Mouse (Mus musculus): Measurements from ENCODE around the gene Fam110c. TPM values are rescaled to one million over a fixed set of nuclear protein-coding genes. Genes with fewer than 3 reads are reported as not detected.

The Fam110c gene
- total and polyA plus RNA-seq, 3 experiments: 0.10 TPM; not detected in 2

GRCm38 (mm10) chr12:31092481-31092880 lies 18.8 kb downstream of the Fam110c start:
- no peak for DNase-seq (ENCODE audit: extremely low read depth)
- dilution Hi-C loops (cut with MboI; ENCODE audit: extremely low pct_ligation_motif_present, extremely low pct_unique_long_range_greater_than_20kb, low sequenced_read_pairs): no loop called here
- Histone ChIP-seq H3K9ac (ENCODE audit: insufficient read depth, low read depth) (no peak overlapping the region), H3K36me3 (replicated peaks in 1 of 2; ENCODE audit: control insufficient read depth in 1 of 2, insufficient read depth in 1 of 2, low read length in 1 of 2) (no peaks in the 10 kb centered on the region), H3K79me2 (replicated peaks; ENCODE audit: control insufficient read depth, extremely low read depth, insufficient read depth, poor library complexity, severe bottlenecking) (no peaks in the 10 kb centered on the region; the same call in 1 of the 2 replicates), H3K27me3 (replicated peaks) (no peaks in the 10 kb centered on the region), H3K27ac (ENCODE audit: insufficient read depth, low read depth) (no peak overlapping the region), H3K4me2 (ENCODE audit: insufficient read depth, low read depth, poor library complexity, severe bottlenecking) (no peak overlapping the region), H3K4me3 (replicated peaks in 1 of 3; ENCODE audit: low read depth in 2 of 3, low read length in 2 of 3, poor library complexity in 1 of 3) (no peak overlapping the region), H3K9me3 (replicated peaks; ENCODE audit: low read length) (no peaks in the 10 kb centered on the region), H3K4me1 (ENCODE audit: control insufficient read depth in 1 of 2, insufficient read depth in 2 of 2) (no peaks in the 10 kb centered on the region; a peak in 1 of 4 replicates)
- in situ Hi-C loops (cut with MboI; ENCODE audit: low pct_ligation_motif_present, low pct_unique_long_range_greater_than_20kb, low sequenced_read_pairs): no loop called here
- TF ChIP-seq HCFC1 (IDR thresholded peaks at IDR 0.05; ENCODE audit: low read depth, low read length): no peak
- no peak for TF ChIP-seq IRF4 (IDR thresholded peaks at IDR 0.05; ENCODE audit: low read depth, low read length)
- TF ChIP-seq ETS1 (conservative IDR thresholded peaks at IDR 0.05; ENCODE audit: low read depth, low read length): no peak
- TF ChIP-seq CTCF (conservative IDR thresholded peaks at IDR 0.05 in 1 of 2, IDR thresholded peaks at IDR 0.05 in 1 of 2; ENCODE audit: low read depth in 2 of 2, low read length in 2 of 2): no peak
- TF ChIP-seq TBP (conservative IDR thresholded peaks at IDR 0.05; ENCODE audit: low read depth, low read length): no peak
- TF ChIP-seq CHD1 (IDR thresholded peaks at IDR 0.05; ENCODE audit: low read depth, low read length): no peak
- TF ChIP-seq MEF2A (IDR thresholded peaks at IDR 0.05; ENCODE audit: borderline replicate concordance, low read depth, low read length): no peak
- no peak for TF ChIP-seq ZNF384 (IDR thresholded peaks at IDR 0.05; ENCODE audit: low read depth, low read length)
- TF ChIP-seq ZKSCAN1 (IDR thresholded peaks at IDR 0.05; ENCODE audit: borderline replicate concordance, low read depth, low read length): no peak
- TF ChIP-seq JUN (IDR thresholded peaks at IDR 0.05; ENCODE audit: insufficient read depth, low read depth, low read length): no peak
- no peak for TF ChIP-seq USF1 (IDR thresholded peaks at IDR 0.05; ENCODE audit: low read depth, low read length)

GRCm38 (mm10) chr12:31097185-31097584 lies 23.5 kb downstream of the Fam110c start:
- no peak for DNase-seq (ENCODE audit: extremely low read depth)
- Histone ChIP-seq H3K4me3 (replicated peaks in 1 of 3; ENCODE audit: low read depth in 2 of 3, low read length in 2 of 3, poor library complexity in 1 of 3) (no peak overlapping the region), H3K4me2 (ENCODE audit: insufficient read depth, low read depth, poor library complexity, severe bottlenecking) (no peak overlapping the region), H3K4me1 (ENCODE audit: control insufficient read depth in 1 of 2, insufficient read depth in 2 of 2) (no peaks in the 10 kb centered on the region; a peak in 1 of 4 replicates), H3K27me3 (replicated peaks) (no peaks in the 10 kb centered on the region), H3K36me3 (replicated peaks in 1 of 2; ENCODE audit: control insufficient read depth in 1 of 2, insufficient read depth in 1 of 2, low read length in 1 of 2) (no peaks in the 10 kb centered on the region), H3K27ac (ENCODE audit: insufficient read depth, low read depth) (no peak overlapping the region), H3K79me2 (replicated peaks; ENCODE audit: control insufficient read depth, extremely low read depth, insufficient read depth, poor library complexity, severe bottlenecking) (no peaks in the 10 kb centered on the region; the same call in 1 of the 2 replicates), H3K9ac (ENCODE audit: insufficient read depth, low read depth) (no peak overlapping the region), H3K9me3 (replicated peaks; ENCODE audit: low read length) (no peaks in the 10 kb centered on the region)
- dilution Hi-C loops (cut with MboI; ENCODE audit: extremely low pct_ligation_motif_present, extremely low pct_unique_long_range_greater_than_20kb, low sequenced_read_pairs) (no loop called here), in situ Hi-C loops (cut with MboI; ENCODE audit: low pct_ligation_motif_present, low pct_unique_long_range_greater_than_20kb, low sequenced_read_pairs) (no loop called here)
- no peak for TF ChIP-seq NRF1 (IDR thresholded peaks at IDR 0.05; ENCODE audit: low read depth, low read length)
- no peak for TF ChIP-seq ETS1 (conservative IDR thresholded peaks at IDR 0.05; ENCODE audit: low read depth, low read length)
- TF ChIP-seq MAZ (IDR thresholded peaks at IDR 0.05; ENCODE audit: low read depth, low read length): no peak
- TF ChIP-seq JUND (conservative IDR thresholded peaks at IDR 0.05; ENCODE audit: low read depth, low read length): no peak
- TF ChIP-seq TBP (conservative IDR thresholded peaks at IDR 0.05; ENCODE audit: low read depth, low read length): no peak
